Mouse (Mus musculus): Measurements from ENCODE around the gene Krt33a.
A peak's percentile ranks its signal among the peaks of the same experiment; 100 is the strongest.

- TF ChIP-seq POLR2A (IDR thresholded peaks at IDR 0.05; ENCODE audit: insufficient read length, low read depth): no peak
- no peak for TF ChIP-seq USF1 (IDR thresholded peaks at IDR 0.05; ENCODE audit: low read depth)
- no peak for TF ChIP-seq POLR2AphosphoS2 (IDR thresholded peaks at IDR 0.05; ENCODE audit: insufficient read length, low read depth)
- TF ChIP-seq MAX (IDR thresholded peaks at IDR 0.05; ENCODE audit: low read depth): no peak
- peak in 2 of 3 experiments; percentile 87 to 97 for TF ChIP-seq MYOD1 (IDR thresholded peaks at IDR 0.05; ENCODE audit: control insufficient read depth in 1 of 3, insufficient read length in 2 of 3, low read depth in 2 of 3)
- TF ChIP-seq CEBPB (IDR thresholded peaks at IDR 0.05; ENCODE audit: insufficient read depth, poor library complexity, severe bottlenecking): no peak
- TF ChIP-seq REST (IDR thresholded peaks at IDR 0.05; ENCODE audit: insufficient read depth, insufficient read length): no peak
- no peak for TF ChIP-seq SRF (IDR thresholded peaks at IDR 0.05; ENCODE audit: control insufficient read depth, insufficient read length, low read depth)
- no peak for TF ChIP-seq E2F4 (IDR thresholded peaks at IDR 0.05; ENCODE audit: insufficient read depth)
- no peak for TF ChIP-seq TCF12 (IDR thresholded peaks at IDR 0.05; ENCODE audit: insufficient read depth, poor library complexity, severe bottlenecking)
- TF ChIP-seq TCF3 (IDR thresholded peaks at IDR 0.05; ENCODE audit: insufficient read length, low read depth): peak; percentile 92
These were observed 30.5 kb downstream of the Krt33a start for GRCm38 (mm10) chr11:99985291-99986092.
